Mouse (Mus musculus) CH12.LX (cell line): Measurements from ENCODE around the gene Maats1.

Source experiments
- CTCF ChIP-seq, 2 experiments: IDR thresholded peaks in 1 of 2; conservative IDR thresholded peaks in 1 of 2; 2 replicates each; pipeline ENCODE4 v1.5.1; 2011 to 2012; ENCODE audit warnings: low read depth in 2 of 2, low read length in 2 of 2, improper control_type of control experiment in 1 of 2, inconsistent platforms in 1 of 2, mild to moderate bottlenecking in 1 of 2, moderate library complexity in 1 of 2
- E2F4 ChIP-seq: IDR thresholded peaks from 2 replicates; pipeline ENCODE4 v1.6.1; 2011; ENCODE audit warnings: low read depth, low read length, improper control_type of control experiment; ENCODE audit not compliant: insufficient replicate concordance
- EP300 ChIP-seq: IDR thresholded peaks from 2 replicates; pipeline ENCODE4 v1.6.1; 2011; ENCODE audit warnings: low read length, improper control_type of control experiment
- MAFK ChIP-seq: IDR thresholded peaks from 2 replicates; pipeline ENCODE4 v1.6.1; 2011; ENCODE audit warnings: low read length, improper control_type of control experiment; ENCODE audit not compliant: insufficient replicate concordance
- POLR2A ChIP-seq: IDR thresholded peaks from 2 replicates; pipeline ENCODE4 v1.6.1; 2011; ENCODE audit warnings: low read depth, mild to moderate bottlenecking, improper control_type of control experiment, low read length
- UBTF ChIP-seq: IDR thresholded peaks from 2 replicates; pipeline ENCODE4 v1.6.1; 2012; ENCODE audit warnings: low read depth, mild to moderate bottlenecking, inconsistent platforms, low read length, improper control_type of control experiment, moderate library complexity
- USF2 ChIP-seq: conservative IDR thresholded peaks from 2 replicates; pipeline ENCODE4 v1.6.1; 2011; ENCODE audit warnings: low read depth, low read length, improper control_type of control experiment
- ZKSCAN1 ChIP-seq: IDR thresholded peaks from 2 replicates; pipeline ENCODE4 v1.6.1; 2012; ENCODE audit warnings: low read depth, inconsistent platforms, low read length, improper control_type of control experiment, borderline replicate concordance

- TF ChIP-seq CTCF (conservative IDR thresholded peaks at IDR 0.05 in 1 of 2, IDR thresholded peaks at IDR 0.05 in 1 of 2; ENCODE audit: low read depth in 2 of 2, low read length in 2 of 2) (no peak), EP300 (no peak), MAFK (no peak), POLR2A (no peak), UBTF (no peak), USF2 (no peak), E2F4 (no peak), ZKSCAN1 (no peak)
Measured at GRCm38 (mm10) chr16:38368336-38368735, 26.4 kb upstream of the Maats1 start.
